Mouse (Mus musculus) liver, adult 2 months (tissue): Measurements from ENCODE around the gene Snrk.

Source experiments
- CTCF ChIP-seq: fragments of 200-500 bp; IDR thresholded peaks from 2 replicates; pipeline ENCODE4 v1.5.1; 2011; ENCODE audit warnings: low read depth, low read length, control low read depth
- POLR2A ChIP-seq: fragments of 200-500 bp; IDR thresholded peaks from 2 replicates; pipeline ENCODE4 v1.6.1; 2011; ENCODE audit warnings: low read length, control low read depth; ENCODE audit not compliant: insufficient read depth; ENCODE audit errors: extremely low read depth

DNA sequence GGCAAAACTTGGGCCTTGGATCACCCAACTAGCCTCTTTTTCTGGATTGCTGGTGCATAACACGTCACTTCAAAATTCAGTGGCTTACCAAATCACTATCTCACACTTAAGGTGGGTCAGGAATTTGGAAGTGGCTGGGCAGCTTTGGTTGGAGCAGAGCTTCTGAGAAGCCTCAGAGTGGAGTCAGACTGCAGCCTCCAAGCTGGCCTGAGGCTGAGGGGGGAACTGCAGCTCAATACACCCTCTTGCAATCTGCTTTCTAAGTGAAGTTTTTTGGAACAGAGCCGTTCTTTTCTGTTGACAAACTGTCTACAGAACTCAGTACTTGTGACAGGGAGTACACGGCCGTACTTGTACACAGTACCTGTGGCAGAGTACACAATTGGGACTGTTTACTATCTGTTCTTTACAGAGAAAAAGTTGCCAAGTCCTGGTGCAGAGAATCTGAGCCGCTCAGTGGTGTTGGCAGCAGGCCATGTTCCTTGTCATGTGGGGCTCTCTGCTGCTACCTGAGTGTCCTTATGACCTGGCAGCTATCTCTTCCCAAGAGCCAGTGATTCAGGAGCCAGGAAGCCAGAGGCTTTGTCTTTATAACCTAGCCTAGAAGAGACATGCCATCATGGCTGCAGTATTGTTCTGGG is 78.1 kb downstream of the Snrk start:
- TF ChIP-seq CTCF (no peak), POLR2A (no peak)
